Mouse (Mus musculus): ENCODE data around the gene Surf2. TPM values are rescaled to one million over a fixed set of nuclear protein-coding genes. Genes with fewer than 3 reads are reported as not detected.

Surf2 gene
- polyA plus RNA-seq, 1 experiment from 2014 or later: 59.7 TPM

DNA sequence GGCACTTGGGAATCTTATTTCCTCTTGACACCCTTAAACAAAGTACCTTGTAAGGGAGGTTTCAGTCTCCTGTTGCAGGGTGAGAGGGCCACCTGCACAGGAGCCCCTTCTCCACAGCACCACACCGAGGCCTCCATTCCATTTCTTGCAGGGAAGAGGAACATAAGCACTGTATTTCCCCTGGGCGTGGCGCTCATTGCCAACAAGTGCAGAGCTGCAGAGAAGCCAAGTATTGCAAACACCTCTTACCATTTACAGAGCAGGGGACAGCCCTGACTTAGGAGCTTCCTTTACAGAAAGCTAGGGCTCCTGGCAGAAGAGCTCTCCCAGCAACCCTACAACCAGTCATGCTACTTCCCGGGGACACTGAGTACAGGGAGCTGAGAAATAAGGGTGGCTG is 36.0 kb downstream of the Surf2 start:
- Histone ChIP-seq H3K4me2 (ENCODE audit: low read length) (no peak overlapping the region), H3K4me1 (replicated peaks; ENCODE audit: control insufficient read depth, insufficient read depth, low read length) (0 out of 2 replicates have a peak, but pooled peaks cover 3% of the 10 kb centered on the region), H3K4me3 (replicated peaks; ENCODE audit: low read length) (no peak overlapping the region), H3K9ac (replicated peaks; ENCODE audit: low read depth, low read length) (no peak overlapping the region), H3K27ac (ENCODE audit: low read length) (no peak overlapping the region), H3K36me3 (ENCODE audit: control insufficient read depth, insufficient read depth) (peaks cover 24% of the 10 kb centered on the region), H3K27me3 (replicated peaks; ENCODE audit: control insufficient read depth, insufficient read depth, low read length) (no peaks in the 10 kb centered on the region), H3K9me3 (ENCODE audit: control insufficient read depth, low read length) (no peaks in the 10 kb centered on the region)
- ATAC-seq: no peak
- 95% methylated on average over 4 of the region's 4 CpGs for WGBS

DNA sequence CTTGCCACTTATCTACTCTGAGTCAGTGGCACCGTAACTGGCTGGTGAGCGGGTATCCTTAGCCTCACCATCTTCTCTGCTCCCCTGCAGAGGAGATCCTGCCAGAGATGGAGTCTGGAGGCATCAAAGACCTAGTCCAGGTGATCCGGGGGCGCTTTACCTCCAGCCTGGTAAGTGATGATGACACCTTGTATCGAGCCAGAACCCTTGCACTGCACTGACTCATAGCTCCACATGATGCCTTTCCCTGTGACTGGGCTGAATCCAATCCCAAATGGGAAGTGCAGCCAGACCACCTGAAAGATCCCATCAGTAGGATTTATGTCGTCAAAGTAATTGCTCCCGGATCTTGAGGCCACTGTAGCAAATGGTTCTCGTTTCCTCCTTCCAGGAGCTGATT is 36.7 kb downstream of the Surf2 start:
- Histone ChIP-seq H3K4me3 (replicated peaks; ENCODE audit: low read length) (no peak overlapping the region), H3K36me3 (ENCODE audit: control insufficient read depth, insufficient read depth) (peaks cover 29% of the 10 kb centered on the region), H3K27ac (ENCODE audit: low read length) (no peak overlapping the region), H3K4me1 (replicated peaks; ENCODE audit: control insufficient read depth, insufficient read depth, low read length) (0 out of 2 replicates have a peak, but pooled peaks cover under 1% of the 10 kb centered on the region), H3K9ac (replicated peaks; ENCODE audit: low read depth, low read length) (no peak overlapping the region), H3K4me2 (ENCODE audit: low read length) (no peak overlapping the region), H3K9me3 (ENCODE audit: control insufficient read depth, low read length) (no peaks in the 10 kb centered on the region), H3K27me3 (replicated peaks; ENCODE audit: control insufficient read depth, insufficient read depth, low read length) (no peaks in the 10 kb centered on the region)
- ATAC-seq: no peak
- WGBS: 91% methylated on average over 8 of the region's 8 CpGs

DNA sequence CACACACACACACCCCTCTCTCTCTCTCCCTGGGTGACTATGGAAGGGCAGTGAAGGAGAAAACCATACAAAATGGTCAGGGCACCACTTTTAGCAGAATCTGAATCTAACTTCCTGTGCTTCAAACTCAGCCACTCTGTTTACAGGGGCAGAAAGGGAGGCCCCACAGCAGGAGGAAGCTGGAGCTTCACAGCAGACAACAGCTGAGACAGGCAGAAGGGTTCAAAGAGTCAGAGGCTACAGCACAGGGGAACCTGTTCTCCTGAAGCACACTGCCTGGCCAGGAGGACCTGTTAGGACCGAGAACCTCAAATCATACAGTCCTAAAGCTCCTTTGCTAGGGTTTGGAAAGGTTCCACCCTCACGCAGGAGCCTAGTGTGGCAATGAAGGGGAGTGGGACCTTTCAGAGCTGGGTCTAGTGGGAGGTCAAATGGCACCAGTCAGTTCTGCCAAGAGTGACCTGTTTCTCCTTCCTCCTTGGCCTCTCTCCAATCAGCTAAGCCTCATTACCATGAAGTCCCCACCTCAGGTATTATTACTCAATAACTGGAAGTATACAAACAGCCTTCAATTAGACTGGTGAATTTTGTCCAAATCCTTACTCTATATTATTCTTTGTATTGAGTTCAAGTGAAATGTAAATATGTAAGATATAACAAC is 38.7 kb downstream of the Surf2 start:
- no peak overlapping the region for H3K27ac ChIP-seq (ENCODE audit: low read length)
- no peak overlapping the region for H3K4me2 ChIP-seq (ENCODE audit: low read length)
- H3K27me3 ChIP-seq (replicated peaks; ENCODE audit: control insufficient read depth, insufficient read depth, low read length): no peaks in the 10 kb centered on the region
- H3K4me3 ChIP-seq (replicated peaks; ENCODE audit: low read length): no peak overlapping the region
- H3K36me3 ChIP-seq (ENCODE audit: control insufficient read depth, insufficient read depth): peaks cover 37% of the 10 kb centered on the region
- H3K9me3 ChIP-seq (ENCODE audit: control insufficient read depth, low read length): no peaks in the 10 kb centered on the region
- no peak overlapping the region for H3K9ac ChIP-seq (replicated peaks; ENCODE audit: low read depth, low read length)
- no peaks in the 10 kb centered on the region for H3K4me1 ChIP-seq (replicated peaks; ENCODE audit: control insufficient read depth, insufficient read depth, low read length)
- WGBS: 89% methylated on average over 2 of the region's 2 CpGs
- no peak for ATAC-seq

DNA sequence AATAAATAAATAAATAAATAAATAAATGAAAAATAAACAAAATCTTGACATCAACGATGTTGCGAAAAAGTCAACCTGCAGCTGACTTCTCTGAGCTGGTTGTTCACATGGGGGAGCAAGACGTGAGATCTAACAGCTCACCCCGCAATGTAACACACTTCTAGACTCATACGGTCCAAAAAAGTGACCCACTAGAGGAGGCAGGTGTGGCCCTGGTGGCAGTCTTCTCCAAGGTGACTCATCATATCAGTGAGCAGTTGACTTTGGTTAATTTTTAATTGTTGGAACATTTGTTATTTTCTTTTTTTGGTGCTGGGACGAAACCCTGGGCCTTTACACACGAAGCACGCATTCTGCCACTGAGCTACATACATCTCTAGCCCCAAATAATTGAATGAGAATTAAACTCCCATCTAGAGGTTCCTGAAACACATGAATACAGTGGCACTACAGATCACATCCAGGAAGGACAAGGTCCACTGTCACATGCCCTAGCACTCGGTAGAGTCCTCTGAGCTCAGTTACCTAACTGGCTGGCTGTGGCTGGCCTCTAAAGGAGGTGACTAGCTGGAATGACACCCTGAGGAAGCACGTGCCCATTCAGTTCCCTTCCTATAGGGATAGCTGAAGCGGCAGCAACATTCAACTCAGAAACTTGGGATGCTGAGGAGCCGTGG is 40.8 kb downstream of the Surf2 start:
- ATAC-seq: no peak
- H3K4me1 ChIP-seq (replicated peaks; ENCODE audit: control insufficient read depth, insufficient read depth, low read length): peaks cover 7% of the 10 kb centered on the region
- H3K9me3 ChIP-seq (ENCODE audit: control insufficient read depth, low read length): no peaks in the 10 kb centered on the region
- H3K4me2 ChIP-seq (ENCODE audit: low read length): no peak overlapping the region
- H3K4me3 ChIP-seq (replicated peaks; ENCODE audit: low read length): no peak overlapping the region
- peaks cover 34% of the 10 kb centered on the region for H3K36me3 ChIP-seq (ENCODE audit: control insufficient read depth, insufficient read depth)
- H3K27me3 ChIP-seq (replicated peaks; ENCODE audit: control insufficient read depth, insufficient read depth, low read length): no peaks in the 10 kb centered on the region
- 95% methylated on average over 12 of the region's 12 CpGs for WGBS
- no peak overlapping the region for H3K9ac ChIP-seq (replicated peaks; ENCODE audit: low read depth, low read length)
- no peak overlapping the region for H3K27ac ChIP-seq (ENCODE audit: low read length)

DNA sequence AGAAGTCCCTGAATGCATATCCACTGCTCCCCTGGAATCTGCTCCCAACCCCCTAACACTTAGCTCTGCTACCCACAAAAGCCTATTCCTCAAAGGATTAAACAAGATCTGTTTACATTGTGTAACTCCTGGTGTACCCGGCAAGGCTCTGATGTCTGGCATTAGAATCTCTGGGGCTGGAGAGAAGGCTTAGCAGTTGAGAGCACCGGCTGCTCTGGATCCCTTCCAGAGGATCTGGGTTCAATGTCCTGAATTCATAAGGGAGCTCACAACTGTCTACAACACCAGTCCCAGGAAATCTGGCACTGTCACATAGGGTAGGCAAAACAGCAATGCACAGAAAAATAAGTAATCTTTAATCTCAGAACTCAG is 41.3 kb downstream of the Surf2 start:
- peaks cover 11% of the 10 kb centered on the region for H3K4me1 ChIP-seq (replicated peaks; ENCODE audit: control insufficient read depth, insufficient read depth, low read length)
- 84% methylated on average over 2 of the region's 2 CpGs for WGBS
- H3K9ac ChIP-seq (replicated peaks; ENCODE audit: low read depth, low read length): no peak overlapping the region
- H3K36me3 ChIP-seq (ENCODE audit: control insufficient read depth, insufficient read depth): peaks cover 34% of the 10 kb centered on the region
- no peak overlapping the region for H3K27ac ChIP-seq (ENCODE audit: low read length)
- ATAC-seq: no peak
- H3K4me3 ChIP-seq (replicated peaks; ENCODE audit: low read length): no peak overlapping the region
- H3K4me2 ChIP-seq (ENCODE audit: low read length): no peak overlapping the region
- no peaks in the 10 kb centered on the region for H3K27me3 ChIP-seq (replicated peaks; ENCODE audit: control insufficient read depth, insufficient read depth, low read length)
- H3K9me3 ChIP-seq (ENCODE audit: control insufficient read depth, low read length): no peaks in the 10 kb centered on the region

DNA sequence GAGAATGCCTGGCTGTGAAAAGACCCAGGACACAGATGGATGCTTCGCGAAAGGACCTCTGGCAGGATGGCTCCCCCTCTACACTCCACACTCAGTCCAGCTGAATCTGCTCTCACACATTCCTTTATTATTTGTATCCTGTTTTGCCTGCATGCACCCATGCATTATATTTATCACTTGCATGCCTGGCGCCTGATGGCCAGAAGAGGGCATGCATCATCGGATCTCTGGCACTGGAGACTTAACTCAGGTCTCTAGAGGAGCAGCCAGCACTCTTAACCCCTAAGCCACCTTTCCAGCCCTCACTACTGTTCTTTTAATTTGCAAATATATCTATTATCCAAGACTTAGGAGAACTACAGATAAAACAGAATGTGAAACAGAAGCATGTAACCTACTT is 44.6 kb downstream of the Surf2 start:
- 78% methylated on average over 4 of the region's 4 CpGs for WGBS
- no peak overlapping the region for H3K4me3 ChIP-seq (replicated peaks; ENCODE audit: low read length)
- peaks cover 23% of the 10 kb centered on the region for H3K36me3 ChIP-seq (ENCODE audit: control insufficient read depth, insufficient read depth)
- H3K27ac ChIP-seq (ENCODE audit: low read length): no peak overlapping the region
- no peaks in the 10 kb centered on the region for H3K9me3 ChIP-seq (ENCODE audit: control insufficient read depth, low read length)
- no peak for ATAC-seq
- no peak overlapping the region for H3K4me2 ChIP-seq (ENCODE audit: low read length)
- no peaks in the 10 kb centered on the region for H3K27me3 ChIP-seq (replicated peaks; ENCODE audit: control insufficient read depth, insufficient read depth, low read length)
- no peak overlapping the region for H3K9ac ChIP-seq (replicated peaks; ENCODE audit: low read depth, low read length)
- peaks cover 27% of the 10 kb centered on the region for H3K4me1 ChIP-seq (replicated peaks; ENCODE audit: control insufficient read depth, insufficient read depth, low read length)

DNA sequence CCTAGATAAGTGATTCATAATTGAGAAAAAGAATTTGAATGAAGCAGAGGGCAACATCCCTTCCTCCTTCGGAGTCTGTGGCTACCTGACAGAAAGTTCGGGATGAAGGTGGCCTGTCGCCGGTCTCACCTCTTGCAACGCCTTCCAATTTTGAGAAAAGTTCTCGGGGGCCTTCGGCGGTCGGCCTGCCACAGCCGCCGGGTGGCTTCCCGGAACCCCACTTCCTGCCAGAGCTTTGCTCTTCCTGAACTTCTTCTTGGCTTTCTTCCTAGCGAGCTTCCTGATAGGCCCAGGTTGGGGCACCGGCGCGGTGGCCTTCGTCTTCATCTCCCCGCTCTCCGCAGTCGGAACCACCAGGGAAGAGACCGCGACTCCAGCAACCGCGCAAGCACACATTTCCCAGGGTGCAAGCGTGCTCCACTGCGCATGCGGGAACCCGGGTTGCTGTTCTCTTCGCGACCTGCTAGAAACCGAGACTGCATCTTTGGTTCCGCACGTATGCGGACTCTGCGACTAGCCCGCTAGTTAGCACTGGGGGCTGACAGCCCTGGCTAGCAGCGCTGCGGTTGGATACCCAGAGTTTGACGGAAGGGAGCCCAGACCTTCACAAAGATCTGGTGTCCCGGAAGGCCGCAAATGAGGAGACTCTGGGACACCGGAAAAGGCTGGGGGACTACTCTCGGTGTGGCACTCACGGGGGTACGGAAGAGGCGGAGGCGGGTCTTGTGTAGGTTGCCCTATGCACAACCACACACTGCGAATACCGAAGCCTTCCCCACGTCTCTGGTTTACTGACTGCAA is 48.0 kb downstream of the Surf2 start, which contains the start of gene Rexo4:
TSS of gene Rexo4 (minus strand) at position 464 of the 801 bp plus-strand sequence.
- Histone ChIP-seq H3K36me3 (ENCODE audit: control insufficient read depth, insufficient read depth) (no peaks in the 10 kb centered on the region), H3K4me3 (replicated peaks; ENCODE audit: low read length) (peak within 1 kb of the TSS; percentile 77), H3K27ac (ENCODE audit: low read length) (peak within 1 kb of the TSS; percentile 91), H3K4me2 (ENCODE audit: low read length) (peak within 1 kb of the TSS; percentile 94), H3K27me3 (replicated peaks; ENCODE audit: control insufficient read depth, insufficient read depth, low read length) (no peaks in the 10 kb centered on the region), H3K4me1 (replicated peaks; ENCODE audit: control insufficient read depth, insufficient read depth, low read length) (peaks cover 27% of the 10 kb centered on the region), H3K9me3 (ENCODE audit: control insufficient read depth, low read length) (no peaks in the 10 kb centered on the region), H3K9ac (replicated peaks; ENCODE audit: low read depth, low read length) (peak within 1 kb of the TSS; percentile 74)
- under 1% methylated on average over 50 of the region's 50 CpGs for WGBS
- ATAC-seq: peak; percentile 99

DNA sequence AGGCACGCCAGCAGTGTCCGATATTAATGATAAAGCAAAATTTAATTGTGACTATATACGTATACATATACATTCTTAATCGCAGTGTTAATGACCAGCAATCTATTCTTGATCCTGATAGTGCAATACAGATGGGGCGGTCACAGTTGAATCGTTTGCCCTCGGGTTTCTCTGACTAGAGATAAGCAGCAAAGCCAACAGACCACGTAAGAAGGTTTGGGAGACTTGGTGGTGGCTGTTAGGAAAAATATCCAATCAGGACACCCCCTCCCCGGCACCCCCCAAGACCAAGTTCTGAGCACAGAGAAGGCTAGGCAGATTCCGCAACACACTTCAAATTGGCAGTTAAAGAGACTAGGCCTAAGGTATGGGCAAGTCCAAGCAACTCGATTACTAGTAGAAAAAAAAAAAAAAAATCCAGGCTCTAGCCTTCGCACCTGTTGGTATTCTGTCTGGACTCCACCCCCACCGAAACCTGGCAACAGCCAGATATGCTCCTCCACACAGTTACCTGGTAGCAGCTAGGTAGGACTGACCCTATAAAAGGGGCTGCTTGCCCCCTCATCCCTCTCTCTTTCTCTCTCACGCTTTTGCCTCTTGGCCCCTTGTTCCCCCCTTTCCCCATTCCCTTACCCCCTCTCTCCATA is 48.7 kb downstream of the Surf2 start:
- no peak for ATAC-seq
- H3K9me3 ChIP-seq (ENCODE audit: control insufficient read depth, low read length): no peaks in the 10 kb centered on the region
- peak overlapping the region; percentile 94 for H3K4me2 ChIP-seq (ENCODE audit: low read length)
- H3K27ac ChIP-seq (ENCODE audit: low read length): peak overlapping the region; percentile 91
- WGBS: 16% methylated on average over 14 of the region's 14 CpGs
- H3K9ac ChIP-seq (replicated peaks; ENCODE audit: low read depth, low read length): peak overlapping the region; percentile 74
- peak overlapping the region; percentile 77 for H3K4me3 ChIP-seq (replicated peaks; ENCODE audit: low read length)
- peaks cover 27% of the 10 kb centered on the region for H3K4me1 ChIP-seq (replicated peaks; ENCODE audit: control insufficient read depth, insufficient read depth, low read length)
- no peaks in the 10 kb centered on the region for H3K36me3 ChIP-seq (ENCODE audit: control insufficient read depth, insufficient read depth)
- H3K27me3 ChIP-seq (replicated peaks; ENCODE audit: control insufficient read depth, insufficient read depth, low read length): no peaks in the 10 kb centered on the region

DNA sequence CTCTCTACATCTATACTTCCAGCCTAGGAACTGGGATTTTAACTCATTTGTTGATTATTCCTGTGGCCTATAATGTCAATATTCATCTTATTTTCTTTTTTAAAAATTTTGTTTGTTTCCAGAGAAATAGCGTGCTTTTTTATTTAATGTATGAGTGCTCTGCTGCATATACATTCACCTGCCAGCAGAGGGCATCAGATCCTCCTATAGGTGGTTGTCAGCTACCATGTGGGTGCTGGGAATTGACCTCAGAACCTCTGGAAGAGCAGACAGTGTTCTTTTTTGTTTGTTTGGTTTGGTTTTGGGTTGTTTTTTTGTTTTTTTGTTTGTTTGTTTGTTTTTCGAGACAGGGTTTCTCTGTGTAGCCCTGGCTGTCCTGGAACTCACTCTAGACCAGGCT is 51.1 kb downstream of the Surf2 start:
- H3K27ac ChIP-seq (ENCODE audit: low read length): no peak overlapping the region
- no peak overlapping the region for H3K4me2 ChIP-seq (ENCODE audit: low read length)
- ATAC-seq: no peak
- no peak overlapping the region for H3K9ac ChIP-seq (replicated peaks; ENCODE audit: low read depth, low read length)
- peaks cover 16% of the 10 kb centered on the region for H3K4me1 ChIP-seq (replicated peaks; ENCODE audit: control insufficient read depth, insufficient read depth, low read length)
- H3K36me3 ChIP-seq (ENCODE audit: control insufficient read depth, insufficient read depth): no peaks in the 10 kb centered on the region
- no peaks in the 10 kb centered on the region for H3K9me3 ChIP-seq (ENCODE audit: control insufficient read depth, low read length)
- no peak overlapping the region for H3K4me3 ChIP-seq (replicated peaks; ENCODE audit: low read length)
- no peaks in the 10 kb centered on the region for H3K27me3 ChIP-seq (replicated peaks; ENCODE audit: control insufficient read depth, insufficient read depth, low read length)
- 76% methylated on average over 2 of the region's 2 CpGs for WGBS
